Mouse (Mus musculus) liver, postnatal 0 days (tissue): ENCODE results near the gene Tpcn1.

Experiments used
- CTCF ChIP-seq: sonication (generic); IDR thresholded peaks from 2 replicates; pipeline ENCODE4 v1.5.1; 2016; ENCODE audit warnings: antibody characterized with exemption, low read depth
- EP300 ChIP-seq: IDR thresholded peaks from 2 replicates; pipeline ENCODE4 v1.6.1; 2016; ENCODE audit warnings: antibody characterized with exemption, low read depth, mild to moderate bottlenecking

- TF ChIP-seq CTCF (no peak), EP300 (no peak)
These were observed 52.4 kb downstream of the Tpcn1 start for GRCm38 (mm10) chr5:120536046-120536445.
